Mouse (Mus musculus): ENCODE data around the gene Hal.
A peak's percentile ranks its signal among the peaks of the same experiment; 100 is the strongest.

Hal gene

DNA sequence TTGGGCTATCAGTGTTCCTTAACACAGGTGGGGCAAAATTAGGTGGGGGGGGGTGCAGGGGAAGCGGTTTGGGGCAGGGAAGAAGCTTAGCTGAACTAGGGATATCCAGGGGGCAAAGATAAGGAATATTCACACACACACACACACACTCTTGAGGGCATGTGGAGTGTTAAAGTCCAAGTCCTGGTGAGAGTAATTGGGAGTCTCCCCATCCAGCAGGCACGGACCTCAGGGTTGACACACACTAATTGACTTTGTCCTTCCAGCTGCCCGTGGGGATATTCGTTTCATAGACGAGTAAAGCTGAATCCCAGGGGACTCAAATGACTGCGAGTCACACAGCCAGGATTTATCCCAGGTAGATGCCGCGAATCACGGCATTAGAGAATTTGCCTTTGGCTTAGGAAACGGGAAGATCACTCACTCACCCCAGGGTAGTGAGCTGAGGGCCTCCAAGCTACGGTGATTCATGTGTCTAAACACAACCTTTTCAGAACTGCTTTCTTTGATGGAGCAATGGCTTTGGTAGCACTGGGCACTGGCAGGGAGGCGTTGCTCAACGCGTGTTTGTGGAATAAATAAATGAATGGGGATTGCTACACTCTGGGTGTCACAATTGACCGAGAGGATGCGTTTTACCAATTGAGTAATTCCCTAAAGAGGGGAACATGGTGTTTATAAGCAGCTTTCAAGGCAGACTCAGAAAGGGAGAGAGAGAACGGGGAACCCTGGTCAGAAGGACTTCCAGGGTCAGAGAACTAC is at the start of gene Hal:
Gene Hal (plus strand): TSS at position 703 of the 762 bp plus-strand sequence.
- no peak for DNase-seq (ENCODE audit: low read depth, low spot score)

DNA sequence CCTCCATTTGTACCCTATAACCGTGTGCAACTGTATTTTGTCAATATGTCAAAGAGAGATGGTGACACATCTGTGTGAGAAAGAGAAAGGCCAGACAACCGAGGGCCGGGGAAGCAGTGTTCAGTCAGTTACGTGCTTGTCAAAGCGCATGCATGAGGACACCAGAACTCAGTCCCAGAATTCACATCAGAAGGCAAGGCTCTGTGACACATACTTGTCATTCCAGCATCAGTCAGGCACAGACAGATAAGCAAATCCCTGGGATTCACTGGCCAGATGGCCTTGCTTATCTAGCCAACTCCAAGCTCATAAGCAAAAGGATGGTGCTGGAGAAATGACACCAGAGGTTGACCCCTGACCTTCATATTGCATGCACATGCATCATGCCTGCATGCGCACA is 47.1 kb upstream of the Hal start:
- no peak for DNase-seq (ENCODE audit: low read depth, low spot score)

DNA sequence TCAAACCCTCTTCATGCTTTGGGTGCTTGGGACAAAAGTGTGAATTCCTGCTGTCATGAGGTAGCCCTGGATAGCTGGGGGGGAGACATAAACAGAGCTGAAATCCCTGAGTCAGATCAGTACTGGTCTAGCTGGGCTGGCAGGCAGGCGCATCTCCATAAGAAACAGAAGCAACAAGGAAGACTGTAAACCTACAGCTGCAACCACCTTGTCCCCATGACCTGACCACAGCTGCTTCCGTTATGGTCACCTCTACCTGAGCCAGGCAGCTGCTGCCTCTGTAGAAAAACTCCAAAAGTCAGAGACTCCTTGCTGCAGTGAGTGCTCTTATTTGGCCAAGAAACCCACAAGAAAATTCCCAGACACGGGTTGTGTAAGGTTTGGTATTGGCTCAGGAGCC is 46.4 kb upstream of the Hal start:
- no peak for DNase-seq (ENCODE audit: low read depth, low spot score)

DNA sequence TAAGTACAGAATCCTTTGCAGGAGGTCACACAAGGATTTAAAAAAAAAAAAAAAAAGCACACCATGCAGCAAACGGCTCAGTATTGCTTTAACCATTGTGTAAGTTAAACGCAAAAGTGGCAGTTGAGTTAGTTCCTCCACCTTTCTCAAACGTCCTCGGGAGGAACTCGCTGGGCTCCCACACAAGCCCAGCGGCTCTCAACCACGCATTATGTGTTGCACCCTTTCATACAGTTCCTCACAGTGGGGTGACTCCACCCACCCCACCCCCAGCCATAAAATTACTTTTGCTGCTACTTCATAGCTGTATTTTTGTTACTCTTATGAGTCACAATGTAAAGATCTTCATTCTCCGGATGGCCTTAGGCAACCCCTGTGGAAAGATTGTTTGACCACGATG is 44.2 kb upstream of the Hal start:
- DNase-seq (ENCODE audit: low read depth, low spot score): no peak

DNA sequence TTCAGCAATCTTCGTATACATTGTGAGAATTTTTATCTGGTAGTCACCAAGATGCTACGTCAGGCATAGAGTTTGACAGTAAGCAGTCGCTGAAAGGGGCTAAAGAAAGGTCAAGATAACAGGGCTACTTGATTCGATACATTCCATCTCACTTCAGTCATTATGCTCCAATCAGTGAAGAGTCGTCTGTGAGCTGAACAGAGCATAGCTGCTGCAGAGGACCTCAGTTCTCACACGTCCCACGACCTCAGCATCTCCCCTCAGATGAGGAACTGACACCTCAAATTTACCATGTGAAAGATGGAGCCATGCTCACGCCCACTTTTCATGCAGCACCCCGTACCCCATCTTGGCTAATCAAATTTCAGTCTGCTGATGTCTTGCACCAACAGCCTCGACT is 41.2 kb upstream of the Hal start:
- DNase-seq (ENCODE audit: low read depth, low spot score): no peak

DNA sequence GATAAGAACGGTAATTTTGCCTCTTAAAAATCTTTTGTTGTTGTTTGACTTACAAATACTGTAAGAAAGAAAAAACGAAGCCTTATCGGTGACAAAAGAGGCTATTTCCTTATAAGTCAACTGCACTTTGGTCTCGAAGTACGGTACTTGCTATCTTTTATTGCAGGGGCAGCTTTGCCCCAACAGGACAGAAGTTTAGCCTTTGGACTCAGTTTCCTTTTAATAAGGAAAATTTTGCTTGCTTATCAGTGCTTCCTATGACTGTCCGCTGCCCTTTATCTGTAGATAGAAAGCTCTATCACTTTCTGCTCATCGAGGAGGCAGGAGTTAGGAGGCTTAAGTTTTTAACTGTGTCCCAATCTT is 33.9 kb upstream of the Hal start:
- no peak for DNase-seq (ENCODE audit: low read depth, low spot score)

DNA sequence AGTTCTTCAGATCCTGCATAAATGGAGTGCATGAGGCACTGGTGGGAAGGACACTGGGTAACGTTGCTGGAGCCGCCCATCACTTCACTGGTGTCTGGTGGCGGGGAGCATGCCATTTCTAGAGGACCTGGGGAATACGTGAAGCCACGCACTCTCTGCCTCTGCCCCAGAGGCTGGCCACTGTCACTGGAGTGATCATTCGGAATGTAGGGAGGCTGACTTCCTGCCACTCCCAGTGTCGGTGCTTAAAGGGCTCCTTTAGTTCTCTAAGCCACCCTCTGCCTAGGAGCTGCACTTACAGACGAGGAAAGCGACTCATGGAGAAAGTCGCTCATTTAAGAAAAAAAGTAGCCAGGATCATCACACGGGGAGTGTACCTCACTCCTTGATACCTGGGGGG is 28.5 kb upstream of the Hal start:
- DNase-seq (ENCODE audit: low read depth, low spot score): no peak

DNA sequence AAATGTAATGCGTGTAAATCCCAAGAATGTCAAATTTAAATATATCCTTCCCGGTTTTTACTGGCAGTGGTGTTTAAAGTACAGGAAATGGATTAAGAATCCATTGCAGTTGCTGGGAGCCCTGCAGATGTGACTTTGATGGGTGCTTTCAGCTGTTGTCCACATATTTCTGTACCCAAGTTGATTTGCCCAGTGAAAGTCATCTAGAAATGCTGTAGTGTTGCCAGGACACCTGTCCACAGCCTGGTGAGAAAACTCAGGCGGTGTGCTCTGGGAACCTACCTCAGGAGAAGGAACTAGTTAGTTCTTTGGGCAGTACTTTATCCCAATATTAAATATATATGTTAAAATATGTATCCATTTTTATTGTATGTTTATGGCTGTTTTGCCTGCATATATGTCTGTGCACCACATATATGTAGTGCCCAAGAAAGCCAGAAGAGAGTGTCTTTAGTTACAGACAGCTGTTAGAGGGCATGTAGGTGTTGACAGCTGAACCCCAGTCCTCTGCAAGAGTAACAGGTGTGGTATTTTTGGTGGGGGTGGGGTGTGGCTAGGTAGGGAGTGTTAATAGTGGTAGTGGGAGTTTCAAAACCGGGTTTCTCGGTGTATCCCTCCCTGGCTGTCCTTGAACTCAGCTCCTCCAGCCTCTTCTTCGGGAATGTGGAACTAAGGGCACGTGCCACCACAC is 25.7 kb upstream of the Hal start:
- no peak for DNase-seq (ENCODE audit: low read depth, low spot score)

DNA sequence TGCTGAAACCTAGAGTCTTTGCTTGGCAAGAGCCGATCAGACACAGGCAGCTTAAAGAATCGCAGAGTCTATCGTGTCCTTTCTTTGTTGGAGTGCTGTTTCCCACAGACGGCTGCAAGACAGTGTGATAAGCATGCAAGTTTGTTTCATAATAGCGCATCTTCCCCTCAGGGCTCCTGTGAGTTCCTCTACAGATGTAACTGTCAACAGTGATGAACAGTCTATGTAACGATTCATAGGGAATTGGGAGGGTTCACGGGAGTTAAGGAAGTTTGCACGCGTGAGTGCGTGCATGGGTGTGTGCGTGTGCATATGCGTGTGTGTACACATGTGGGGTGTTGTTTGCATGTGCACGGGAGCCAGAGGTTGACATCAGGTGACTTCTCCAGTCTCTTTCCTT is 25.0 kb upstream of the Hal start:
- DNase-seq (ENCODE audit: low read depth, low spot score): no peak

DNA sequence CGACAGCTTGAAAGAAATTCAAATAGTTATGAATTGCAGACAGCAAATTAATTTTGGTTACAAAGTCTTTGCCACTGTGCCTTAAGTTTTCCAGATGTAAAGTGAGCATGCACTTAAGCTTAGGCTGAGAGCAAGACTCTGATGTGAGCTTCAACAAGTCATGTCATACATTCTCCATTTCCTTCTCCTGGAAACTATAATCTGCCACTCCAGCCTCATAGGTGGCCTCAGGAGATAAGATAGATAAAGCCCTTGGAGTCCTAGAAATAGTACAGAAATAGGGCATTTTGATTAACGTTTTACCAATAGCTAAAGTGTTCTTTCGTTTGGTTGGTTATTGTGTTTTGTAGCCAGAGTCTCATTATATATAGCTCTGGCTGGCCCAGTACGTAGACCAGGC is 21.3 kb upstream of the Hal start:
- no peak for DNase-seq (ENCODE audit: low read depth, low spot score)

DNA sequence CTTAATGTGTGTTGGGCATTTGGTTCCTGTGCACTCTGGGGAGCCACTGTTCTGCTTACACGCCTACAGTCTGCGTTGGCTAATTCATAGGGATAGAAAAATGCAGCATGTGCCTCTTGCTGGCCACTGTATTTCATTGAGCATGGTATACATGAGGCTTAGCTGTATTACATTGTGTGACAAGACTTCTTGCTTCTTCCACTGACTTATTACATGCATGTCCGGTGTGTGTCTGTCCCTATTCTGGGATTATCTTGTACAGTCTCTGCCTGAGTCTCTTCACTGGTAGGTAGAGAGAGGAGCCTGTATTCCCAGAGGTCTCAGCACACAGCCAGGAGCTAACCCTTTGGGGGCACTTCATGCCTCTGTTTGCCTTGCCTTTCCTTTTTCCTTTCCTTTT is 20.8 kb upstream of the Hal start:
- no peak for DNase-seq (ENCODE audit: low read depth, low spot score)

DNA sequence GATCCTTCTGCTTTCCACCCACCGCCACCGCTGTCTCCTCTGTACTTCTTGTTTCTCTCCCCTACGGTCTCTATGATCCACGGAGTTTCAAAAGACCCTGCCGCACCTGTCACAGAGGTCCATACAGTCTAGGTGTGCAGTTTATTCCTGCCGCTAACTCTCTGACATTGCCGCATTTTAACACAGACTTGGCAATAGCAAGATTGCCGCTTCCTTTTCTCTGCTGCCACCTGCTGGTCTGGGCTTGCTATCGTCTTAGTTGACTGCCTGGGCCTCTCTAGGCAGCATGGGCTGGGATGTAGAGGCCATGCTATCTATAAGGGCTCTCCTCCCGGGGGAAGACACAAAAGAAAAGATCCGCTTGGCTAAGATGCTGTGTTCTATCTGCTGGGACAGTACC is 17.2 kb upstream of the Hal start:
- peak; percentile 50 for DNase-seq (ENCODE audit: low read depth, low spot score)

DNA sequence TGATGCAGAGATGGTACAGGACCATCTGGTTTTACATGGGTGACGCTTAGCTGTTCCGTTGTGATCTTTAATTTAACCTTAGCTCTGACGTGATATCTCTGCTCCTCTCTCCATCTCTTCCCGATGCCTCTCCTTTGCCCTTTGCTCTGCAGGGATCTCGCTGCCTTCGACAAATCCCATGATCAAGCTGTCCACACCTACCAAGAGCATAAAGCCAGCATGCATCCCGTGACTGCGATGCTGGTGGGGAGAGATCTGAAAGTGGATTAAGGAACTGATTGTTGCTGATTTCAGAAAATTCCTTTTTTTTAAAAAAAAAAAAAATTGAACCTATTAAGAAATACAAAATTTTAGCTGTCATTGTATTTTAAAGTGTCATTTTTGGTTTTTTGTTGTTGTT is 4.1 kb upstream of the Hal start:
- no peak for DNase-seq (ENCODE audit: low read depth, low spot score)

DNA sequence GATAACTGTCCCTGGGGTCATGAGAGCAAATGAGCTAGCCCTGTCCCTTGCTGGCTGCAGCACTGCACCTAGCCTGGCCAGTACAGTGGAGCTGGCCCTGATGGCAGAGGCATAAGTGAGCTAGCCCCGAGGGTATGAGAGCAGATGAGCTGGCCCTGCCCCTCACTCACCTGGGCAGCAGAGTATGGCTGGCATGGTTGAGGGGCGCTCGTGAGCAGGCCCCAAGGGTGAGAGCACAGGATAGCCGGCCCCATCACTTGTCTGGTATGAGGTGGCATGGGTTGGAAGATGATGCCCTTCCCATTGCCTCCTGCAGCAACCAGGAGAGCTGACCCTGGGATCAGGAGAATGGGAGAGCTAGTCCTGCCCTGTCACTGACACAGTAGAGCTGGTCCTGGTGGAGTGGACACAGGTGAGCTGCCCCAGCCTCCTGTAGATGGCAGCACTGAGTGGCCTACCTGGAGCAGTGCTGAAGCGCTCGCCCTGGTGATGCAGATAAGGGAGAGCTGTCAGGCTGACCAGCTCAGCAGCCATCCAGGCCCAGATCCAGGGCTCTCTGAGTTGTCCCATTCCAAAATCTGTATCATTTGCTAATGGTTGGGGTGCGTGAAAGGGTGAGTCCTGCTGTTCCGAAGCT is 3.4 kb upstream of the Hal start:
- DNase-seq (ENCODE audit: low read depth, low spot score): no peak

DNA sequence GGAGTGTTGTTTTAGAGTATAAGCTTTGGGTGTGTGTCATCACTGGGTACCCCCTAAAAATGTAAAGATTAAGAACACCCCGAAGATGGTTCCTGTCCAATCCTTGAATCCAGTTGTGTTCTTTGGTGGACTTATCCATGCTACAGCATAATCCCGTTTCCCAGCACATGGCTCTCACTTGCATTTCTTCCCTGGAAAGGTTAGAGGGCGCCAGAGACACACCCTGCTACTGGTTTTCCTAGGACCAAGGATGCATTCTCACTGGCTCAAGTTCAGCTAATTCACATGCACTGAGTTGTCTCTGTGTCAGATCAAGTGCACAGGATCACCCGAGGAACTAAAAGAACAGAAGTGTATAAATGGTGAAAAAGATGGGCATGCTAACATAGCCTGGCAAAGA is 1.9 kb upstream of the Hal start:
- DNase-seq (ENCODE audit: low read depth, low spot score): peak; percentile 29

DNA sequence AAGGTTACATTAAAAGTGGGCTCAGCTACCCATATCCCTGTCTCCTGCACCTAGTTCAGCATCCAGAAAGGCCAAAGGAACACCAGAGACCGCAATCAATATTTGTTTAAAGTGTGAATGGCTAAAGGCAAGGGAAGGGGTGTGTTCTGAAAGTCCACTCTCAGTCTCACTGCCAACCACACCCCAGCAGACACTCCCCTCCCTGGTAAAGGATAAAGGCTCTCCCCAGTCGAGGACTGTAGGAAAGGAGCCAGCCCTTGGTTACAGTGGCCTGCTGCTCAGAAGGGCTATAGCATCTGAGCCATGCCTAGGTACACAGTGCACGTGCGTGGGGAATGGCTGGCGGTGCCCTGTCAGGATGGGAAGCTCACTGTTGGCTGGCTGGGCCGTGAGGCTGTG is 259 bp downstream of the Hal start:
- DNase-seq (ENCODE audit: low read depth, low spot score): no peak

DNA sequence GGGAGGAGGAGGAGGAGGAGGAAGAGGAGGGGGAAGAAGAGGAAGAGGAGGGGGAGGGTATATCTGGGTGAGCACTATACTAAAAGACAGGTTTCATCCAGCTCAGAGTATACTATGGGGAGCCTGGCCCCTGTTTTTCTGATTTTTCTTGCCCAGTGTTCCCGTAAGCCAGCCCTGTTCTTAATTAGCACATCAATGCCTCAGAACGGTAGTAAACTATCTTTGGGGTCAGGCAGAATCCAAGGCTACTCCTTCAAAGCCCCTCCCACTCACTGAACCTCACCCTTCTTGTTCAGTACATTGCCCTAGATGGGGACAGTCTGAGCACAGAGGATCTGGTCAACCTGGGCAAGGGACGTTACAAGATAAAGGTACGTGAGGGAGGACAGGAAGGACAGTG is 1.9 kb downstream of the Hal start:
- no peak for DNase-seq (ENCODE audit: low read depth, low spot score)

DNA sequence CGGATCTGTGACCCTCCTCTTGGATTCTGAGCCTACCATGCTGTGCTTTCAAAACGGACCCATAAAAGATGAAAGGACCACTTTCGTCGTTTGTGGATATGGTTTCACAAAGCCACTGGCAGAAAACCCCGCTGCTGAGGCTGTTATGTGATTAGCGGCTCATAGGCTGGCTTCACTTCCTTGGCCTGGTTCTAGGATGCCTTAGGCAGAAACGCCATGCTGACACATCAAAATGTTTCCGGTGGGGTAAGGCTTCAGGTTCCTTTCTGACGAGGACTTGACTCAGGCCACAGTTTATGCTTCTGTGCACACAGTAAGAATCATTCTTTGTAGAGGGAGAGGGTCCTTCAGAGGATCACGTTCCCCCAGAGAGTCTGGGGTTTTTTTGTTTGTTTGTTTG is 12.3 kb downstream of the Hal start:
- no peak for DNase-seq (ENCODE audit: low read depth, low spot score)

DNA sequence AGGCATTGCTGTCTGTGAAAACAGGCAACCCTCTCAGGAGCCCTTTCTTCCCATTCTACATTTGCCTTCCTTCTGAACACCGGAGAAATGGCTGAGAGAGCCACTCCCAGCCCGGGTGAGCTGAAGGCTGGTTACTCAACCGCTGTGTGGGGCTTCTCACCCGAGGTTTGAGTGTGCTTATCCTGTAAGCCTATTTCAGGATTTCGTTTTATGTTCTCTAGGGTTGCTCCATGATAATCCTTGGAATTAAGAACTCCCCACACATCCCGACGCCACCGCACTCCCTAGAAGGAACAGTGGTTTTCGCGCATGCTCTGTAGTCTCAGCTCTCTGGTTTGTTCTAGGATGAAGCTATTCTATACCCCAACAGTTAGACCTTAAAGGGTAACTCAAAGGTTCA is 12.8 kb downstream of the Hal start:
- DNase-seq (ENCODE audit: low read depth, low spot score): no peak

DNA sequence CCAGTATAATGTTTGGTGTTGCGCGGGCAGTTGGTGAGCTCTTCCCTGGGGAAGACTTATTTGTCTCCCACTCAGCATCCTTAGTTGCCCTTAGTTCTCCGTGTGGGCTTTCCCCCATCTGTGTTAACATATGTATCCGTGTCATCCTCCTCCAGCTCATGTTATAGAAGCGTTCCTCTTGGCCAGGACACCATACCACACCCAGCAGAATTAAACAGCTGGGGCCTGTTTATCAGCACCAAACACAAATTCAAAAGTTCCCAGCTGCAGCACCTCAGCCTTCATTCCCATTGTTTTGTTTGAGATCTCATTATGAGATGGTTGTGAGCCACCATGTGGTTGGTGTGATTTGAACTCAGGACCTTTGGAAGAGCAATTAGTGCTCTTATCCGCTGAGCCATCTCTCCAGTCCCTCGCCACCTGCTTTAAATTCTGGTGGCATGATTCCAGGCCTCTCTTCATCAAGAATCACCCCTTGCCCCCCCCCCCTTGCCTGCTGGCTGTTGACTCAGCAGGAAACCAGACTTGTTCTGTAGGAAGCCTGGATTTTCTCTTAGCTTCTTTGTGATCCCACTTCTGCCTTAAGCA is 19.9 kb downstream of the Hal start:
- DNase-seq (ENCODE audit: low read depth, low spot score): peak; percentile 13

DNA sequence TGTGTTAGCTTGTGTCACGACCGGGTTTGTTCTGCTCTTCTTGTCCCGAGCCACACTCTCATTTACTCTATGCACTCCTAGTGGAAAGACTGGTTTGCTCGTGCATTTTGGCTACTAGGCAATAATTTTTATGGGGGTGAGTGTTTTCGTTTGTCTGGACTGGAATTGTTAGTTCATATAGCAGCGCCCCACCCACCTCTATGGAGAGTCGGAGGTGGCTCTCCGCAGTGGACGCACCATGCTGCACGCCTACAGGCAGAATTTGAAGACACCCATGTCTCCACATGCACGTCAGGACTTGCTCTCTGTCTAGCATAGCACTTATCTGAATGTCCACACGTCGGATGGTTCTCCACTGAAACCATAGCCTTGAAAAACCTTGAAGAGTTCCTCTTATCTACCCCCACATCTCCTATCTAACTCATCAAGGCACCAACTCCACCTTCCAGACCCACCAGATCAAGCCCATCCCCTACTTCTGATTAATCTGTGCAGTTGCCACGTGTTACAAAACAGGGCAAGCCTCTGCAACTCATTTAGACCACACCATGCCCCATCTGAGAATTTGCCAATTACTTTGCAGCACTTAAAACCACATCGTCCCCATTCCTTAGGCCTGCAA is 21.1 kb downstream of the Hal start:
- no peak for DNase-seq (ENCODE audit: low read depth, low spot score)

DNA sequence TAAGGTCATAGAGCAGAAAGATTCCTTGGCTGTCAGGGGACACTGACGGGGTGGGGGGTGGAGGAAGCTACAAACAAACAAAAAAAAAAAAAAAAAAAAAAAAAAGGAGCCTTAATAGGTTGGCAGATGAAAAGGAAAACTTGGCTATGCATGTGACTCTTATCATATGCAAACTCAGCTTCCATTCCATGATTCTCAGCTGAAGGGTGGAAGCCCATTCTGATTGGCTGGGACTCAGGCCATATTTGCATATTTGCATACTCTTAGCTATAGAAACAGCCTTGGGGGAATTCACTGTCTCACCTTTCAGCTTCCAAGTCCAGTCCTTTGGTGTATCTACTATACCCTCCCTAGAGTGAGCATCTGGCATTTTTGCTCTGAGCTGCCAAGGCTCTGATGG is 26.9 kb downstream of the Hal start:
- no peak for DNase-seq (ENCODE audit: low read depth, low spot score)

All from telencephalon, adult 2 months (tissue).